Mouse (Mus musculus) bone marrow macrophage, adult 2 months (primary cell): ENCODE results near the gene Pdcd4.

ENCODE experiments used
- CTCF ChIP-seq: IDR thresholded peaks from 2 replicates; pipeline ENCODE4 v1.5.1; 2012; ENCODE audit warnings: low read depth, mild to moderate bottlenecking, low read length, moderate library complexity
- POLR2A ChIP-seq: IDR thresholded peaks from 2 replicates; pipeline ENCODE4 v1.6.1; 2012; ENCODE audit warnings: mild to moderate bottlenecking, low read depth, low read length, borderline replicate concordance

- no peak for TF ChIP-seq POLR2A
- TF ChIP-seq CTCF: no peak
These were observed 14.3 kb upstream of the Pdcd4 start for GRCm38 (mm10) chr19:53877779-53878178.
